Mouse (Mus musculus) limb, embryonic 15.5 days (tissue): ENCODE data around the gene Lrrc42. TPM values are rescaled to one million over a fixed set of nuclear protein-coding genes. Genes with fewer than 3 reads are reported as not detected.

ENCODE experiments used
- ATAC-seq: fragments of 200-750 bp; cut with Nextera tagmentation; 2 replicates; pipeline ENCODE4 v1.8.0; 2017; ENCODE audit warnings: low read depth, moderate TSS enrichment; ENCODE audit not compliant: insufficient number of reproducible peaks, low FRiP score, low TSS enrichment
- H3K27ac ChIP-seq: fragments of 300-500 bp; sonication (generic); 2 replicates; pipeline ENCODE4 v1.5.1; 2015; ENCODE audit warnings: moderate library complexity, mild to moderate bottlenecking, inconsistent platforms
- H3K27me3 ChIP-seq: fragments of 300-500 bp; sonication (generic); 2 replicates; pipeline ENCODE4 v1.6.1; 2015; ENCODE audit warnings: inconsistent platforms
- H3K36me3 ChIP-seq: fragments of 300-500 bp; sonication (generic); 2 replicates; pipeline ENCODE4 v1.6.1; 2015; ENCODE audit warnings: inconsistent platforms
- H3K4me1 ChIP-seq: fragments of 300-500 bp; sonication (generic); 2 replicates; pipeline ENCODE4 v1.6.1; 2015; ENCODE audit warnings: inconsistent platforms
- H3K4me2 ChIP-seq: fragments of 300-500 bp; sonication (generic); 2 replicates; pipeline ENCODE4 v1.6.1; 2015; ENCODE audit warnings: mild to moderate bottlenecking, inconsistent platforms
- H3K4me3 ChIP-seq: fragments of 300-500 bp; sonication (generic); 2 replicates; pipeline ENCODE4 v1.5.1; 2015; ENCODE audit warnings: mild to moderate bottlenecking, inconsistent platforms
- H3K9ac ChIP-seq: fragments of 300-500 bp; sonication (generic); 2 replicates; pipeline ENCODE4 v1.6.1; 2015; ENCODE audit warnings: inconsistent platforms
- H3K9me3 ChIP-seq: fragments of 300-500 bp; sonication (generic); 2 replicates; pipeline ENCODE4 v1.6.1; 2016; ENCODE audit warnings: inconsistent platforms
- WGBS: fragments of 180-500 bp; shearing (Covaris S2); methylation state at CpG from one replicate; pipeline ENCODE4 v1.1.7; 2015; 5-methylcytosine and 5-hydroxymethylcytosine counted together
- polyA plus RNA-seq: library from polyadenylated mRNA; unstranded; fragments of >200 nt; fragmentation: Nextera tagmentation; extraction: Ambion mirVana; gene quantifications from 2 replicates; pipeline ENCODE4 v1.2.1, GENCODE M21; 2015

Lrrc42 gene
- polyA plus RNA-seq, 1 experiment from 2014 or later = 77.7 TPM

GRCm38 (mm10) chr4:107246040-107246439 is 7.3 kb downstream of the Lrrc42 start:
- no peak overlapping the region for H3K4me2 ChIP-seq
- H3K9me3 ChIP-seq = no peaks in the 10 kb centered on the region
- no peak overlapping the region for H3K27ac ChIP-seq
- peaks cover 34% of the 10 kb centered on the region for H3K4me1 ChIP-seq
- H3K27me3 ChIP-seq = no peaks in the 10 kb centered on the region
- H3K36me3 ChIP-seq = peaks cover 33% of the 10 kb centered on the region
- H3K4me3 ChIP-seq = no peak overlapping the region
- WGBS = 47% methylated on average over 1 of the region's 1 CpGs
- no peak for ATAC-seq
- H3K9ac ChIP-seq = no peak overlapping the region

DNA sequence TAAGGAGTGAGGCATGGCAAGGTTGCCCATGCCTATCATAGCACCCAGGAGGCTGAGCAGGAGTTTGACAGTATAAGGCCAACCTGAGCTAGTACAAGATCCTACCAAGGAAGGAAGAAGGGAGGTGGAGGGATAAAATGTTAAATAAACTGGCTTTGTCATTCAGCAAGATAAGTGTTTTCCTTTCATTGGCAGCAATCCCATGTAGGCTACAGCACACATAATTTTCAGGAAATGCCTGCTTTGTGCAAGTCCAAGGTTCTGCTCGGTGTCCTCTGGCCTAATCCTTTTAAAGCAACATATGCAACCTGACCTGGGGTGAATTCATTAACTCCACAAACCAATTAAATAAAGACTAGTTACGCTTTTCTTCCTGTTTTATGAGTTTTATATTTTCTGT is 8.0 kb downstream of the Lrrc42 start:
- H3K9ac ChIP-seq = no peak overlapping the region
- peaks cover 38% of the 10 kb centered on the region for H3K36me3 ChIP-seq
- peaks cover 30% of the 10 kb centered on the region for H3K4me1 ChIP-seq
- H3K9me3 ChIP-seq = no peaks in the 10 kb centered on the region
- no peak for ATAC-seq
- H3K27ac ChIP-seq = no peak overlapping the region
- 29% methylated on average over 2 of the region's 2 CpGs for WGBS
- no peaks in the 10 kb centered on the region for H3K27me3 ChIP-seq
- no peak overlapping the region for H3K4me2 ChIP-seq
- H3K4me3 ChIP-seq = no peak overlapping the region

GRCm38 (mm10) chr4:107243365-107244333 is 9.7 kb downstream of the Lrrc42 start:
- WGBS = 72% methylated on average over 6 of the region's 6 CpGs
- Histone ChIP-seq H3K36me3 (peaks cover 53% of the 10 kb centered on the region), H3K4me1 (peaks cover 21% of the 10 kb centered on the region), H3K9me3 (no peaks in the 10 kb centered on the region), H3K27ac (no peak overlapping the region), H3K4me2 (no peak overlapping the region), H3K4me3 (no peak overlapping the region), H3K27me3 (no peaks in the 10 kb centered on the region), H3K9ac (no peak overlapping the region)
- ATAC-seq = no peak

DNA sequence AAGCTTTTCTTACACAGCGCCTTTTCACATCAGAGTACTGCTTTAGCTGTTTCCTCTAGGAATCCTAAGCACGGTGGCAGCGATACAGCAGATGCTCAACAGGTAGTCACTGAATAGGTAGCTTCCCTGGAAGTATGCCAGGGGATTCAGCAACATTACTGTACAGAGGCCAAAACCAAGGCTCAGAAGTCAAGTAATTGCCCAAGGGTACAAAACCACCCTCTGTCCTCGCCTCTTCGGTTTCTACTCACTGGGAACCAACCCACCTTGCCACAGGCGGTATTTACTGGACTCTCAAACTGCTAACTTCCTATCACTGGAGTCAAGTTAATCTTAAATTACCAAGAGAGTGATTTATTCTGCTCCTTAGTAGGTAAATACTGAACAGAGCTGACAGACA is 13.1 kb downstream of the Lrrc42 start:
- ATAC-seq = no peak
- Histone ChIP-seq H3K27ac (no peak overlapping the region), H3K4me1 (peaks cover 4% of the 10 kb centered on the region; the same call in 1 of the 2 replicates), H3K27me3 (no peaks in the 10 kb centered on the region), H3K9me3 (no peaks in the 10 kb centered on the region), H3K4me3 (no peak overlapping the region), H3K36me3 (peaks cover 75% of the 10 kb centered on the region), H3K9ac (no peak overlapping the region), H3K4me2 (no peak overlapping the region)
- 92% methylated on average over 6 of the region's 6 CpGs for WGBS

GRCm38 (mm10) chr4:107238253-107238652 is 15.1 kb downstream of the Lrrc42 start:
- H3K4me1 ChIP-seq = no peaks in the 10 kb centered on the region
- no peak overlapping the region for H3K4me2 ChIP-seq
- H3K27me3 ChIP-seq = no peaks in the 10 kb centered on the region
- peaks cover 86% of the 10 kb centered on the region for H3K36me3 ChIP-seq
- no peak overlapping the region for H3K9ac ChIP-seq
- H3K27ac ChIP-seq = no peak overlapping the region
- no peak overlapping the region for H3K4me3 ChIP-seq
- no peaks in the 10 kb centered on the region for H3K9me3 ChIP-seq
- WGBS = 94% methylated on average over 2 of the region's 2 CpGs
- ATAC-seq = no peak

DNA sequence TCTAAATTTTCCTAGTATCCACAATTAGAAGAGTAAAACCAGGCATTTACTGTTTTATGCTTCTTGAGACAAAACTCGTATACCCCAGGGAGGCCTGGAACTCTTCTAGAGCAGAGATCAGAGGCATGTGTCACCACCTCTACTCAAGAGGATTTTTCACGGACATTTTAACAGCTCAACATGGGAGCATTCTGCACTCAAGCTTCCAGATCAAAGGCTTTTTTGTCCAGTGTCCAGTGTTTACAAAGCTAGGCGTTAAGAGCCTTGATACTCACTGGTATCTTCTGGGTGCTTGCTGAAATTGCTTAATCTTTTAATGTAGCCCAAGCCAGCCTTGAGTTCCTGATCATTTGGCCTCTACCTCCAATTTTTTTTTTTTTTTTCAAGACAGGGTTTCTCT is 21.1 kb downstream of the Lrrc42 start:
- Histone ChIP-seq H3K4me2 (no peak overlapping the region), H3K9me3 (no peaks in the 10 kb centered on the region), H3K9ac (no peak overlapping the region), H3K4me3 (no peak overlapping the region), H3K27me3 (no peaks in the 10 kb centered on the region), H3K4me1 (no peaks in the 10 kb centered on the region), H3K36me3 (peaks cover 55% of the 10 kb centered on the region), H3K27ac (no peak overlapping the region)
- 43% methylated on average over 3 of the region's 3 CpGs for WGBS
- no peak for ATAC-seq

- H3K27me3 ChIP-seq = no peaks in the 10 kb centered on the region
- peaks cover 2% of the 10 kb centered on the region for H3K36me3 ChIP-seq
- no peak overlapping the region for H3K27ac ChIP-seq
- H3K9ac ChIP-seq = no peak overlapping the region
- H3K9me3 ChIP-seq = no peaks in the 10 kb centered on the region
- H3K4me1 ChIP-seq = no peaks in the 10 kb centered on the region
- H3K4me3 ChIP-seq = no peak overlapping the region
- ATAC-seq = no peak
- WGBS = 75% methylated on average over 2 of the region's 2 CpGs
- no peak overlapping the region for H3K4me2 ChIP-seq
Observed at GRCm38 (mm10) chr4:107226313-107226712, 27.0 kb downstream of the Lrrc42 start.

GRCm38 (mm10) chr4:107223225-107224204 is 29.8 kb downstream of the Lrrc42 start:
- ATAC-seq = peak; percentile 44; the same call in 1 of the 2 replicates
- 78% methylated on average over 11 of the region's 11 CpGs for WGBS

DNA sequence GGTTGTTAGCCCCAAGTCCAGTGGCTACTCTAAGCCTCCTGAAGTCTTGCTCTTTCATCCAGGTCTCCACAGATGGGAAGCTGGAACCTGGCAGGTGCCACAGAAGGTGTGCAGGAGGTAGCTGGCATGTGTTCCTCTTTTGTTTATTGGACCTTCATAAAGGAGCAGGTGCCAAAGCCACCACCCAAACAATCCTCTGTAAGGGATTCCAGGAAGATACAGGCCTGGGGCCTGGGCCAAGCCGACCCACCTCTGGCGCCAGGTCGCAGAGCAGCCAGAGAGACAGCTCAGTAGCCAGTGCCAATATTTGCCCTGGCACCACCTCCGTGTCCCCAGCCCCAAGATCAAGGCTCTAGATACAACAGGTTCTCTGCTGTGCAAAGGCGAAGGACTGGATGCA is 31.8 kb downstream of the Lrrc42 start:
- no peak overlapping the region for H3K4me2 ChIP-seq
- H3K4me1 ChIP-seq = no peaks in the 10 kb centered on the region
- WGBS = 90% methylated on average over 5 of the region's 5 CpGs
- no peaks in the 10 kb centered on the region for H3K36me3 ChIP-seq
- H3K27me3 ChIP-seq = no peaks in the 10 kb centered on the region
- ATAC-seq = no peak
- H3K9me3 ChIP-seq = no peaks in the 10 kb centered on the region
- H3K27ac ChIP-seq = no peak overlapping the region
- no peak overlapping the region for H3K4me3 ChIP-seq
- no peak overlapping the region for H3K9ac ChIP-seq

More at GRCm38 (mm10) chr4:107223225-107224204, 29.8 kb downstream of the Lrrc42 start:
- Histone ChIP-seq H3K9ac (no peak overlapping the region), H3K4me1 (no peaks in the 10 kb centered on the region), H3K9me3 (no peaks in the 10 kb centered on the region), H3K27ac (no peak overlapping the region), H3K27me3 (no peaks in the 10 kb centered on the region), H3K4me2 (no peak overlapping the region), H3K36me3 (no peaks in the 10 kb centered on the region), H3K4me3 (no peak overlapping the region)

DNA sequence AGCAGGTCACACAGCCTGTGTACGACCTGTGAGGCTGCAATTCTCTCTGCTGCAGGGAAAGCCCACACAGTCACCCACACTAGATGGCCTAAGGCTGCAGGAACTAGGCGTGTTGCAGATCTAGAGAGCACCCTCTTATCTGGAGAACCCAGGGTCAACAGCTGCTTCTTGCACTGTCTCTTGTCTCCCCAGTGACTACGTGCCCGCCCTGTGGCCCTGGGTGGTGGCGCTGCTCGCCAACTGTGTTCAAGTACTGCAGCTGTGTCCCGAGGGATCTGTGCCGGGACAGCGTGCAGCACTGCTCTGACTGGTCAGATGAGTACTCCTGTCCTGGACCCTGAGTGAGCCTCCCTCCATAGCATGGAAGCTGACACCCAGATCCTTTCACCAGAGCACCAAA is 35.8 kb downstream of the Lrrc42 start:
- H3K27me3 ChIP-seq = no peaks in the 10 kb centered on the region
- no peak overlapping the region for H3K4me2 ChIP-seq
- 79% methylated on average over 9 of the region's 9 CpGs for WGBS
- no peak overlapping the region for H3K27ac ChIP-seq
- no peak for ATAC-seq
- no peak overlapping the region for H3K4me3 ChIP-seq
- H3K9me3 ChIP-seq = no peaks in the 10 kb centered on the region
- H3K36me3 ChIP-seq = no peaks in the 10 kb centered on the region
- no peaks in the 10 kb centered on the region for H3K4me1 ChIP-seq
- H3K9ac ChIP-seq = no peak overlapping the region

DNA sequence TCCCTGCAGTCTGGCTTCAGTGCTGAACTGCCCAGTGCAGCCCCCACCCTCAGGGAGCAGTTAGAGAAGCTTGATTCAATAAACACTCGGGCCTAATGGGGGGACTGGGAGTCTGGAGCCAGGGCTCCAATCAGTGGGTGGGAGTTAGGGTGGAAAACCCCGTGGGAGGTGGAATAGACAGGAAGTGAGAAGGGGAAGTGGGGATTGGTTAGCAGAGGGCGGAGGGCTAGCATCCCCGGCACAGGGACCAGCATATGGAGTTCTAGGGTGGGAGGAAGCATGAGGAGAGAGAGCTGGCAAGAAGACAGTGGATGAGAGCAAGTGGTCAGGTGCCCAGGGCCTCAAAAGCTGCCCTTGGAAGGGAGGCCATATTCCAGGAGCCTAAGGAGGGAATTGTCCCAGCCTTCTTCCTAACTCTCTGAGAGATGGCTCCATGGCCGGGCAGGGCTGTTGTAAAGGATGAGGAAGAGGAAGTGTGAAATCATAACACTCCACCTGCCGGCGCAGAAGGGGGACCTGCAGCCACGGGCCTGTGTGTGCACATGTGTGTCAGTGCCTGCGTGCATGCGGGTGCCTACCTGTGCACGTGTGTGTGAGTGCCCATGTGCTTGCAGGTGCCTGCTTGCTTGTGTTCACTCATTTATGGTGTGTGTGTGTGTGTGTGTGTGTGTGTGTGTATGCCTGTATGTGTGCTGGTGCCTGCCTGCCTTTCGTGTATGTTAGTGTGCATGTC is 39.9 kb downstream of the Lrrc42 start:
- H3K4me3 ChIP-seq = no peak overlapping the region
- 63% methylated on average over 12 of the region's 12 CpGs for WGBS
- no peaks in the 10 kb centered on the region for H3K4me1 ChIP-seq
- H3K27ac ChIP-seq = no peak overlapping the region
- no peak overlapping the region for H3K4me2 ChIP-seq
- H3K36me3 ChIP-seq = peaks cover 7% of the 10 kb centered on the region; the same call in 1 of the 2 replicates
- H3K9me3 ChIP-seq = no peaks in the 10 kb centered on the region
- ATAC-seq = no peak
- H3K9ac ChIP-seq = no peak overlapping the region
- no peaks in the 10 kb centered on the region for H3K27me3 ChIP-seq
